Mouse (Mus musculus): ENCODE data around the gene Gpx1. TPM values are rescaled to one million over a fixed set of nuclear protein-coding genes. Genes with fewer than 3 reads are reported as not detected.
"Not testable (repeated sequence)": the region's sequence is repeated elsewhere in the genome, so short reads cannot be mapped to it uniquely, and the experiment has no call there.

Gpx1 gene
- 711 and 722 TPM in 2 replicates for total RNA-seq (2021)
- long read RNA-seq, transcript Gpx1-202 (2 exons, 787 nt), result minor isoform, 8 of 1,017 reads
- long read RNA-seq, transcript Gpx1-201 (2 exons, 1,072 nt), result major isoform, 935 of 1,017 reads
- long read RNA-seq, partial matches to known transcripts, result 0 of 1,017 reads
- long read RNA-seq, other reads (novel, unspliced or antisense), result 73 of 1,017 reads

- peak; percentile 89 for DNase-seq
Measured at GRCm38 (mm10) chr9:108338886-108339781, at the start of gene Gpx1. Gpx1 (plus strand) TSS chr9:108338903.

DNA sequence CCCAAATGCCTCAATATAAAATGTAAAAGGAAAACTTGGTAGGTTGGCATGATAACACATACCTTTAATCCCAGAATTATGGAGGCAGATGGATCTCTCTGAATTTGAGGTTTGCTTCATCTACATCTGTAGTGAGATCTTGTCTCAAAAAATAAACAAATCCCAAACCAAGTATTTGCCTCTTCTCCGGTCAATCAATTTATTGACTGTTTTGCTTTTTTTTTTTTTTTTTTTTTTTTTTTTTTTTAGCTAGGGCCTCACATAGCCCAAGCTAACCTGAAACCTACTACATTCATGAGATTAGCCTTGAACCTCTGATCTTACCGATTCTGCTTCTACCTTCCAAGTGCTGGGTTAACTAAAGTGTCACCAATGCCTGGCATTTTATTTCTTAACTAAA is 49.4 kb upstream of the Gpx1 start:
- no peak for DNase-seq

- DNase-seq, result peak; percentile 81
Measured at GRCm38 (mm10) chr9:108290016-108290750, 48.5 kb upstream of the Gpx1 start, which contains the start of gene Nicn1. Nicn1 (plus strand) TSS chr9:108290429.

DNA sequence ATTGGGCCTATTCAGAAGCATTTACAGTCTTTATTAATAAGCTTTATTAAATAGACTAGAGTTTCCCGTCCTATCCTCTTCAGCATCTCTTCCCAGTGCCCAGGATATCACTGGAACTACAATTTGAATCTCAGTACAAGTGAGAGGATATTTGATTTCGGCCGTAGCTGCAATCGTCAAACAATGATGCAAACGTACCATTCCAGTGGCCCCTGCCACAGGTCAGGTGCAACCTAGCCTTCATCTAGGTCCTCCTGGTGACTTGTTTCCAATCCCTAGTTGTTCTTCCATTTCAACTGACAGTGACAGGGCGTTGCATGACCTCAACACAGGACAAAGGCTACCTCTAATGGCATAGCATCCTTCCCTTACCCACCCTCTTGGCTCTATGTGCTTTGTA is 47.9 kb upstream of the Gpx1 start:
- DNase-seq, result no peak

GRCm38 (mm10) chr9:108296453-108297355 is 42.0 kb upstream of the Gpx1 start, which contains the start of gene Amt:
Amt (plus strand) TSS chr9:108296853.
- DNase-seq, result no peak

- DNase-seq, result no peak
Measured at GRCm38 (mm10) chr9:108301853-108302252, 36.9 kb upstream of the Gpx1 start.

DNA sequence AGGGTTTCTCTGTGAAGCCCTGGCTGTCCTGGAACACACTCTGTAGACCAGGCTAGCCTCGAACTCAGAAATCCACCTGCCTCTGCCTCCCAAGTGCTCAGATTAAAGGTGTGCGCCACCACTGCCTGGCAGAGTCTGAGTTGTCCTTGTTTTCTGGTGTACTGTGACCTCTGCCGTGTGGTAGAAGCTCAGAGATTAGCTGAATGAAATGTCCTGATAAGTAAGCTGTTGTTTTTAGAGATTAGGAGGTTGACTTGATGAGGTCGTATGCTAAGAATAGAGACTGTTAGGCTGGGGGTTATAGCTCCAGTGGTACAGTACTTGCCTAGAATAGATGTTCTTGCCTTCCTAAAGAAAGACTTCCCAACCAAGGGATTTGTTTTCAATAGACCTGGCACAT is 34.0 kb upstream of the Gpx1 start:
- no peak for DNase-seq

DNA sequence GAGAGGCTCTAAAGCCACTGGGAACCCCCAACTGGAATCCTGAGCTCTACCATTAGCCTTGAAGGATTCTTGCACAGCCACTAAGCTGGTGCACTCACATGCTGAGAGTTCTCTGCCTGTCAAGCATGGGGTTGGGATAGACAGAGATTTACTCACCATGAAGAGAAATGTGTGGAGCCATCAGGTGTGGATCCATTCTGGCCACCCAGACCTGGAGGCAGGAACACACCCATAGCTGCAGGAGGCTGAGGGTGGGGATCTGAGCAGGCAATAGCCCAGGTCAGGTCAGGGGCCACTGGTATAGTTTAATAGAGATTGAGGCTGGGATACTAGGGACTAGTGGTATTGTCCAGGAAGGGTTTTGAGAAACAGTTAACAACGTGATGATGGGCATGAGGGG is 33.5 kb upstream of the Gpx1 start:
- no peak for DNase-seq

DNA sequence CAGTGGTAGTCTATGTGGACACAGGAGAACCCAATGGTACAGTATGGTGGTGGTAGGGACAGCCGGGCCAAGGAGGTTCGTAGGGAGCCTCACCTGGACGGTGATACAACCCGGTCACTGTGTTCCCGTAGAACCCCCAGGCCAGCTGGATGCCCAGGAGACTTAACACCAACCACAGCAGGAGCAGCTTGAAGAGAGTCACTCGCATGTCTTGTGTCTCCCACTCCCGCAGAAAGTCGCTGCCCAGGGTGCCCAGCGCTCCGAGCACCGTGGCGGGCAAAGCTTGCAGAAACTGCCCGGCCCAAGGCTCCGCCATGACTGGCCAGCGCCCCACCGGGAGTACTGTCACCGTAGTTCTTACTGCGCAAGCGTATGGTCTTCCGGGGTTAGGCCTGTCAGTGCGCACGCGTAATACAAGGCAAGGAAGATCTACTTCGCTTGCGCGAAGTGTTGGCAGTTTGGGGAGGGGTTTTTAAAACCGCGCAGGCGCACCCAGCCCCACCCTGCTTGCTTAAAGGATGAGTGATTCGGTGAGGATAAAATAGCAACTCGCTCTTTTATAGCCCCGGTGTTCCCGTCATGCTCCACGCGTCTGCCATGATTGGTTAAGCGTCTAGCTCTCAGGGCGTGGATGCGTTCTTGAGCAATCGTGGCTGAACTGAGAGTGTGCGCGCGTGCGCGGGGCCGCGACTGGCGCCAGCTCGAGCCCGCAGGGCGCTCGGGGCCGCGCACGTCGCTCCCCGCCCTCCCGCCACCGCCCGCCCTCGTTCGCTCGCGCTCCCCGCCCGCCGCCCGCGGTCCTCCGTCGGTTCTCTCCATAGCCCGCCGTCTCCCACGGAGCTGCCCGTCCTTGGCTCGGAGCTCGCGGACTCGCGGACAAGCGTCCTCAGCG is 32.8 kb upstream of the Gpx1 start, which contains the start of the genes Rhoa and Tcta:
Gene Rhoa, plus strand, starts transcription at position 501 of the 892 bp plus-strand sequence.
Gene Tcta, minus strand, starts transcription at position 532 of the 892 bp plus-strand sequence.
- DNase-seq, result peak; percentile 96

DNA sequence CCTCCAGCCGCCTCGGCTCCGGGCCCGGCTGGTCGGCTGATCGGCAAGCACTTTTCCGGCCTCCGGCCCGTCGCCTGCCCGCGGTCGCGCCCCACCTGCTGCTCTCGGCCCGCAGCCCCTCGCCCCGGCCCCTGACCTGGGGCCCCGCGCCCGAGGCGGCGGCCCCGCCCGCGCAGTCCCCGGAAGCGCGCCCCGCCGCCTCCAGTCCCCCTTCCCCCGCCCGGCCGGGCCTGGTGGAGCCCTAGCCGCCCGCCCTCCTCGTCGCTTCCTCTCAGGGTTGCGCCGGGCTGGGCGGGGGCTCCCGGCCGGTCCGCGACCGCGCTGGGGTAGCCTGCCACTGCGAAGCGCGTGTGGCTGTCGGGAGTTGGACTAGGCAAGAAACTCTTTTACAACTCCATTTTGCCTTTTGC is 32.1 kb upstream of the Gpx1 start:
- DNase-seq, result peak; percentile 89

- DNase-seq, result no peak
Measured at GRCm38 (mm10) chr9:108307021-108307807, 31.5 kb upstream of the Gpx1 start.

DNA sequence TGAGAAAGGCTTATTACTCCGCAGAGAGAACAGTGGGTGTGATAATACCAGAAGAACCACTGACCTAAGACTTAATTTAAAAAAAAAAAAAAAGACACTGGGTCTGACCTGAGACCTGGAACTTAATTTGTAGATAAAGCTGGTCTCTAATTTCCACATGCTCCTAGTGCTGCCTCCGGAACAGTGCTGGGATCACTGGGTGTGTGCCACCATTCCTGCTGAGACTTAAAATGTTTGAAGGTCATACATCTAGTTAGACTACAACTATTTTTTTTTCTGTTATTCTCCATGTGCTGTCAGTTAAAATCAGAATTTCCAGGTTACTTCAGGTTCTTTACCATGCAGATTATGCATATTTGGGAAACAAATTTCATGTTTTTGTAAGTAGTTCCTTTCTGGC is 30.6 kb upstream of the Gpx1 start:
- DNase-seq, result no peak

- no peak for DNase-seq
Measured at GRCm38 (mm10) chr9:108317572-108317971, 21.1 kb upstream of the Gpx1 start.

- DNase-seq, result no peak
Measured at GRCm38 (mm10) chr9:108318462-108318861, 20.2 kb upstream of the Gpx1 start.

DNA sequence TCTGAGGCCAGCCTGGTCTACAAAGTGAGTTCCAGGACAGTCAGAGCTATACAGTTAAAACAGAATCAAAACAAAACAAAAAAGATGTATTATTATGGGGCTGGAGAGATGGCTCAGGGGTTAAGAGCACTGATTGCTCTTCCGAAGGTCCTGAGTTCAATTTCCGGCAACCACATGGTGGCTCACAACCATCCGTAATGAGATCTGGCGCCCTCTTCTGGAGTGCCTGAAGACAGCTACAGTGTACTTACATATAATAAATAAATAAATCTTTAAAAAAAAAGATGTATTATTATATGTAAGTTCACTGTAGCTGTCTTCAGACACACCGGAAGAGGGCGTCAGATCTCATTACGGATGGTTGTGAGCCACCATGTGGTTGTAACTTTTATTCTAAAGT is 16.6 kb upstream of the Gpx1 start:
- DNase-seq, result not testable (repeated sequence)

DNA sequence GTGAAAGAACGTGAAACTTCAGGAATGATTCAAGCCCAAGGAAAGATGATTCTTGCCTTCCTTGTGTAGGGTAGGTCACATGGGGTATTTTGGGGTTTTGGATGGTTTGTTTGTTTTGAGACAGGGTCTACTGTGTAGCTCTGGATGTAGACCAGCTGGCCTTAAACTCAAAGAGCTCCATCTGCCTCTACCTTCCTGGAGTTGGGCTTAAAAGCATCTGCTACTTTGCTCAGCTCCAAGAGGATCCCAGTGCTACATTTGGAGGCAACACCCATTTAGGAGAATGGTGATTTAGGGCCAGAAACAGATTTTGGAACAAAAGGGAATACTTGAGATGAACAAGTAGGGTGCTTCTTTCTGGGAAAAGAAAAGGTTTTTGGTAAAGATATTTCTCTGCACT is 13.9 kb upstream of the Gpx1 start:
- DNase-seq, result no peak

GRCm38 (mm10) chr9:108325811-108326210 is 12.9 kb upstream of the Gpx1 start:
- DNase-seq, result no peak

DNA sequence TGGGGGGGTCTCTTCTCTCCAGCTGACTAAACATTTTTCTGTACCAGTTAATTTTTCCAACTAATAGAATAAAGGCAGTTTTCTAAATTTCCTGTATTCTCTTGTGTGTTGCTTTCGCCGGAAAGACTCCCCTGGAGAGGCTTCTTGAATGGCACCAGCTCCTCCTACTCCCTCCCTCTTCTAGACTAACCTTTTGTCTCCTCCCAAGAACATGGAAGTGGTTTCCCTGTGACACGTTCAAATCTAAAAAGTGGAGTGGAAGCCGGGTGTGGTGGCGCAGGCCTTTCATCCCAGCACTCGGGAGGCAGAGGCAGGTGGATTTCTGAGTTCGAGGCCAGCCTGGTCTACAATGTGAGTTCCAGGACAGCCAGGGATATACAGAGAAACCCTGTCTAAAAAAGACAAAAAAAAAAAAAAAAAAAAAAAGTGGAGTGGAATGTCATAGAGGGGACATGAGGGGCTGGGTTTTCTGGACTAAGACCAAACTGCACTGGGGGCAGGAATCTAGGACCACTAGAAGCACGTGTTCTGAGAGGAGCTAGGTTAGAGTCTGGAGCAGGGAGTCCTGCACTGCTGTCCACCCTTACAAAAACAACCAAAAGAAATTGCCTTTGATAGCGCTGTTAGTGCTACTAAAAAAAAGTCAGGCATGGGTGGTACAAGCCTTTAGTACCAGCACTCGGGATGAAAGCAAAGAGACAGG is 704 bp upstream of the Gpx1 start:
- no peak for DNase-seq

DNA sequence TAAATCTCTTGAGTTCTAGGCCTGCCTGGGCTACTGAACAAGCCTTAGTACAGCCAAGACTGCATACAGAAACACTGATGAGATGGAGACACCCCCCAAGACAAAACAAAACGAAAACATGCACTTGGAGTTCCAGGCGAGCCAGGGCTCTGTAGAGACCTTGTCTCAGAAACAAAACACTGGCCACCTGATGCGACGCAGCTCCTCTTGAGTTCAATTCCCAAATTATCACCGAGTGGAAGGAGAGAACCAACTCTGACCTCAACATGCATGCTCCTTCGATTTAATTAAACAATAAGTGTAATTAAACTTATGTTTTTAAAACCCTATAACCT is 185 bp upstream of the Gpx1 start:
- no peak for DNase-seq

Measured in adrenal gland, postnatal 25 days (tissue).